Mouse (Mus musculus) WW6 (cell line): Measurements from ENCODE around the gene Nkx6-1.

ENCODE experiments used
- DNase-seq: peaks from one replicate; pipeline ENCODE4 v3.0.0-alpha.2; 2013; ENCODE audit warnings: low read depth, low spot score

Gene Nkx6-1

DNA sequence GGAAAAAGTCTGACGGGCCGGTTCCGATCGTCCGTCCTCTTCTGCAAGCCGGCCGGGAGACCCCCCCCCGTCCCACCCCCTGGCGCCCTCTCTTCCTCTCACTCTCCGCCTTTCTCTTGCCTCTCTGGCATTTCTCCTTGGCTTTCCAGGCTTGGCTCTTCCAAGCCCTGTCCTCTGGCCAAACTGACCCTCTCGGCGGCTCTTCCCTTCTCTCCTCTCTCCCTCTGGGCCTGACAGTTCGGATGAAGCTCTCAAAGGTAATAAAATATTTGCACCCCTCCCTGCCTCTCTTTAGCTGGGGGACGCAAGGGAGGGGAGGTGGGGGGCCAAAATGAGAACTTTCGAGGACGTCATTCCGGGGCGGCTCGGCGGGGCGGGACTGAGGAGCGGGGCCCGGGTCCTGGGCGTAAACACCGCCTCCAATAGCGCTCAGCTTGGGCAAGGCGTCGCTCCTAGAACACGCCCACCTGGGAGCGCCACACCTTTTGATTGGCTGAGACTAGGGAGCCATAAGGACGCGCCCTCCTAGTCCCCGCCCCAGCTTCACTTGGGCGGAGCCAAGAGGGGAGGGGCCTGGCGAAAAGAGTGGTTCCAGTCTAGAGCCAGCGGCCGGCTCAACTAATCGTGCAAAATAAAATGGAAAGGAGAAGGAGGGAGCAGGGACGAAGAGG lies at the start of gene Nkx6-1:
Nkx6-1 (minus strand) TSS at position 52 of the 671 bp plus-strand sequence.
- peak; percentile 90 for DNase-seq

DNA sequence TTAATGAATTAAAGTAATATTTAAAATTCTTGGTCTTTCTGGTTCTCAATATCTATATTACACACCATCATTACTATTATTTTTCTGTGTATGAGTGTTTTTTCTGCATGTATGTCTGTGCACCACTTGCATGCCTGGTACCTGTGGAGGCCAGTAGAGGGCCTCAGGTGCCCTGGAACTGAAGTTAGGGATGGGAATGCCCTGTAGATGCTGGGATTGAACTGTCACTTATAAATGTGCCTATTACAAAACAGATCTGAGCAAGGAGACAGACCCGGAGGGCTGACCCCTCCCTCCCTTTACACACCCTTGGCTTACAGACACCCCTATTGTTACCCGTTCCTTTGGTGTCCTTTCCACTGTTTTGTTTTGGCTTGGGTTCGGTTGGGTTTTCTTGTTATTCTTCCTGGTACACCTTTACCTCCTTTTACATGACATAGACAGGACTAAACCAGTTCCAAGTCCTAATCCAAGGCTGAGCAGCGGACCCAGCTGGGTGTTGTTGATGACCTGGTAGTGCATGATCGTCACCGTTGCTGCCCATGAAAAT lies 48.3 kb upstream of the Nkx6-1 start:
- no peak for DNase-seq

DNA sequence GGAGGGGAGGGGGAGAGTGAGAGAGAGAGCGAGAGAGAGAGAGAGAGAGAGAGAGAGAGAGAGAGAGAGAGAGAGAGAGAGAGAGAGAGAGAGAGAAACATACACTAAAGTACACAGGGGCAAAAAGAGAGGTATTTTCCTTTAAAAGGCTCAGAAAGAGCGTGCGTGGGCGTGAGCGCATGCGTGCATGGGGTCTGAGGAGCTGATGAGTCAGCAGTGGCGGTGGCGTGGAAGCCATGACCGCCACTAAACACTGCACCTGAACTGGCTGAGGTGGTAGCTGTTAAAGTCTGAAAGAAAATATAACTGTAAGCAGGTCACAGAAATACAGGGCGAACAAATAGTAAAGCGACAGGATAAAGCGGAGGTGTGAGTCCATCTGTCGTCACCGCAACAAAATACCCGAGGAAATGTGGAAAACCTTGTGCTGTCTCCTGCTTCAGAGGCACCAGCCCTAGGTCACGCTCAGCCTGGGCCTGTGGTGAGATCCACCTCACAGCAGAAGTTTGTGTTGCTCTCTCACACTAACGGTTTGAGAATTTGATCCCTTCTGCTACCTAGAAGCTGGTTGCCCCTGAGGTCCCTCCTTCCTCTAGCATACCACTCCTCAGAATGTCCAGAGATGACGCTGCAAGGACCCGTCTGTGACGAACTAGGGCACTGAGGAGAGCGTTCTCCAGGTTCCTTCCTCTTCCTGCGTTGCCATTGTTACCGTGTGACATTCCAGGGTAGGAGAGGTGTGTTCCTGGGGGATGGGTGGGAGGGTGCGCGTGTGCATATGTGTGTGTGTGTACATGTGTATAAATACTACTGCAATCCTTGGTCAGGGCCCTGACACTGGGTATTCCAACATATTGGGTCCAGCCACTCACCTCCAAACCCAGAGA lies 38.8 kb upstream of the Nkx6-1 start:
- no peak for DNase-seq

DNA sequence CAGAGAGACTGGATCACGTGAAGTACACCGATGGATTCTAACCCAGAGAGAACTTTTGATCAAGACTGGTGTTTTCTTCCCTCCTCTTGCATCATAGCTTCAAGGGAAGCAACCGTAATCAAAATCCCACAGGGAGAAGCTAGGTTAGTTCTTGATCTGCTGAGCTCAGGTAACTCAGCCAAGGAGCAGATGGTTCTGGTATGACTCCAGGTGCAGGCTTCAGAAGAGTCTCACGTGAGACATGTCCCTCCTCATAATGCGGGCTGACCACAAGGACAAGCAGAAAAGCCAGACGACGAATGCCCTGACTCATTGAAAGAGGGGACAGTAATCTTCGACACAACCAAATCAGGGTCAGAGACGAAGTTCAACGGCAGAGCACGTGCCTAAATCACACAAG lies 37.8 kb upstream of the Nkx6-1 start:
- no peak for DNase-seq

DNA sequence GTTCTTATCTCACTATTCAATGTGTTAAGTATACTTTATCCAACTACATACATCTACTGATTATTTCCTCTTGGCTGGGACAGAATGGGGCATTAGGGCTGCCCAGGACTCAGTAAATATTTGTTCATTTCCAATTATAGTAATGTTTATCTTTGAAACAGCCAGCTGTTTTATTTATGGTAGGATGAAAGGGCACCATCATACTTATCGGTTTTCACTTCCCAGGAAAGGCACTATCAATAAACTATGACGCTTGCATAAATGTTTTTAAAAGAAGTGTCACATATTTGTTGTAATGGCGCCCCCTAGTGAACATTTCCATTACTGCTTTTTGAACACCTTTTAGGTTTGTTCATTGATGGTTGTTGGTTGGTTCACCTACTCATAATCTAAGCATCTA lies 35.8 kb upstream of the Nkx6-1 start:
- no peak for DNase-seq

DNA sequence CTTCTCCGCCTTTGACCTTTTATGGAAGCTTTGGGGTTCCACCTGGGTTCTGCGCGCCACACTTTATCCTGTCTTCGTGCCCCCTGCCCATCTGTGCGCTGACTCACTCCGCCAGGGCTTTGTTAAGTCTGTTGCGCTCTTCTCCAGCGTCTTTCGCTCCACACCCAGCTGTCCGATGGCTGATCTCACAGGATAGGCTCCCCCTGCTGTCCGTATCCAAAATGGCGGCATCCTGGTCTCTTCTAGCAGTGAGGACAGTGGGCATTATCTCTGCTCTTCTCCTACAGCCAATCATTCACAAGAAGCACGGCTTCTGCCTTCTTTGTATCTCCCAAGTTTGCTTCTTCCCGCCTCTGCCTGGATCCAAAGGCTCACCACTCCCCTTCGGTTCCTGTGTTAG lies 23.8 kb upstream of the Nkx6-1 start:
- DNase-seq = no peak

DNA sequence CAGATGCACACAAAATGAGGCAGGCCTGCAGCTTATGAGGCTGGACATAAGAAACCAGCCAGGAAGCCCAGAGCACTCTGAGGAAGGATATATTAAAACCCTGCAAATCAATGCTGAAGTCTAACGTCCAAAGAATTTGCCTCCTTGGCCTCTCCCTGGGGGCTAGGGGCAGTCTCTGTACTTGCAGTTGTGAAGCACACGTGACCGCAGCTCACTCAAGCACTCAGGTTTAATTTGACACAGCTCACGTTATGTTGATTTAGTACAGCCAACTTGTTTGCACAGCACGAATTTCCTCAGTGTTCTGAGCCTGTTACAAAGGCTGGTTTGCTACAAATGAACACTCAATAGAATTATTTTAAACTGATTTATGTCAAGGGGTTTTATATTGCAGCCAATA lies 18.5 kb upstream of the Nkx6-1 start:
- no peak for DNase-seq

DNA sequence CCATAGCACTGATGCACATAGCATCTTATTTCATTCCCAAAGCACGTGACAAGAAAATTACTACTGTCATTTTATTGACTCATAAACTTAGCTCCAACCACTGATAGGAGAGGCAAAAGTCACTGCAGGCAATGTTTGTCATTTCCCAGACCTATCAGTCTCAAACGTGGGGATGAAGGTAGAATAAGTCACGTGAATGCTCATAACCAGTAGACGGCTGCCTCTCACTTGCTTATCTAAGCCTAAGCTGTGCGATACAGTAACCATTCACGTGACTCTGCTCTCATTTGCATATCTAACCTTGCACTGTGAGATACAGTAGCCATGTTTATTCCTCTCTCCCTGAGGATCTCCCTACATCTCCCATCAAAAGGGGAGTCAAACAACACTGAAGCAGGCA lies 15.5 kb upstream of the Nkx6-1 start:
- DNase-seq = no peak

DNA sequence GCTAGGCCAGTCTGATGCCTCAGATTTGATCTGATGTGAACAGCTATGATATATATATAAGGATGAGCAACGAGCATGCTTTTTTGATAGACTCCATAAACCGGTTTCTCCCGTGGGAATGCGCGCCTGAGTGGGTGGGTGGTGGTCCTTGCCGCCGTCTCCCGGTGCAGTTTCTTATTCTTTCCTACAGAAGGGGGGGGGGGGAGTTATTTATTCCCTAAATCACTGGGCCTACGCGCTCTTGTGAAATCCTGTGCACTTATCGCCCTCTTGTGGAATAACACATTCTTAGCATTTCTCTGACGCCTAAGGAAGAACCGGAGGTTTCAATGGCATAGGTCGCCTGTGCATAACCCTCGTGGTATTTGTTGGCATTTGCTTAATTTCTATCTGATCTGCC lies 4.6 kb upstream of the Nkx6-1 start:
- DNase-seq = no peak

DNA sequence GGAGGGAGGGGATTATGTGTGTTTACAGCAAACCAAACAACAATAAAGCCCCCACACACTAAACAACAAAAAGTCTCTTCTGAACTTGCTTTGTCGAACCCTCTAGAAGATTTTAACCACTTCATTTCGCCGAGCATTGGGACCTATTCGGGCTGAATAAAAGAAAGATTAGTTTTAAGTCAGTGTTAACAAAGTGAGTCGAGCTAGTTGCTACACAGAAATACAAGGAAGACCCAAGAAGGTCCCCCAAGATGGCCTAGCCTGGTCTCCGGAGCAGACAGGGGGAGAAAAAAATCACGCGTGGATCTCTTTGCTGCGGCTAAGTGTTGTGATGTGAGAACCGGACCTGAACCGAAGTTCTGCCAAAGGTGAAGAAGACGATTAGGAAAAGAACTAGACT lies 3.7 kb upstream of the Nkx6-1 start:
- DNase-seq = no peak

DNA sequence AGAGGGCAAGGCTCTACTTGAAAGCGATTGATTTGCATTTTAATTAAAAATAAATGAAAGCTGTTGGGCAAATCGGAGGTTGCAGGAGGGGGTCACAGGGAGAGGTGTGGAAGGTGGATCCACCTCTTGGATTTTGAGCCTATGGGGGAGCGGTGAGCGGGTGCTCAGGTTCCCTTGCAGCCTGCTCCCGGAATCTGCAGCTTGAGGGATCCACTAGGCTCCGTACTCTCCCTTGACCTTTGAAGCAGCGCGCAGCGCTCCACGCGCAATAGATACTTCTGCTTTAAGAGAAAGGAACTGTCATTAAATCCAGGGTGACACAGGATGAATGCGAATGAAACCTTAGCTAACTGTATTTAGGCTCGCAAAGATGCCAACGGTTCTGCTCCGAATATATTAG lies 3.2 kb upstream of the Nkx6-1 start:
- DNase-seq = no peak

DNA sequence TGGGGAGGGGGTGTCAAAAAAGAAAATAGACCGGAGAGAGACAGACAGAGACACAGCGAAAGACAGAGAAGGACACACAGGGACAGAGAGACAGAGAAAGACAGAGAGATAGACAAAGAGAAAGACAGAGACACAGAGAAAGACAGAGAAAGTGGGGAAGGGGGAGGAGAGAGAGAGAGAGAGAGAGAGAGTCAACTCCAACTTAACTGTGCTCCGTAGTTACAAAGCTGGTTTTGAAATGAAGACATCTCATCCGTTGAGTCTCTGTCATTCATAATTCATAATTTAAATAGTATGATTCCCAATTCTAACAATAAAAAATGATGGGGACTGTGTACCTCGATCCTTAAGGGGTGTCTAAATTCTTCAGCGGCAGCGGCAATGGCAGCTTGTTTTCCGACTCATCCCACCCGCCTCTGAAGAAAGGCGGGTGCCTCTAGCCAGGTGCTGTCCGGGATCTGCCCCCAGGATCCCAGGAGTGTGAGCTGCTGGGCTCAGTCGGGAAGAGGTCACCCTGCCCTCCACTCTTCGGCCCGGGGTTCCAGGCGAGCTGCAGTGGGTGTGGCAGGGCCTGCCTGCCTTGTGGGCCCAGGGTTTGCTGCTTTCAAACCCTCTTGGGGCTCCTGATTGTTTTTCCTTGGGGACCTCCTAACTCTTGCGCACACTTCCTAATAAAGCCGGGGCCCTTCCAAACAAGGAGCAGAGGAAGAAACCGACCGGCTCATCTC lies 2.6 kb upstream of the Nkx6-1 start:
- no peak for DNase-seq

DNA sequence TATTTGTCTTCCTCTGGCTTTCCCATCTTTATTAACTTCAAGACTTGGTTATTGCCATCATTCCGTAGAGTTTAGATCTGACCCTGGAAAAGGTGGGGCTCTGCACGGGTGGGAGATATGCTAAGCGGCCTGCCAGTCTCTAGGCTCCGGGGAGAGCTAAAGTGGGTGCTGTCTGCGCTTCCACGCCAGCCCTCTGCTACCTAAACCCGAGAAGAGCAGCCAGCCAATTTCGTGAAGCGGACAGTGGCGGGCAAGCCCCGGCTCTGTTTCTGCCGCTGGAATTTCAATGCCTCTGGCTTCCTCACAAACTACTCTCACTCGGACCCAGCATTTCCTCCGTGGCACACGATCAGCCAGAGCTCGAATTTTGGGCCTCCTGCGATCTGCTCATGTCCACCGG lies 1.9 kb upstream of the Nkx6-1 start:
- no peak for DNase-seq

DNA sequence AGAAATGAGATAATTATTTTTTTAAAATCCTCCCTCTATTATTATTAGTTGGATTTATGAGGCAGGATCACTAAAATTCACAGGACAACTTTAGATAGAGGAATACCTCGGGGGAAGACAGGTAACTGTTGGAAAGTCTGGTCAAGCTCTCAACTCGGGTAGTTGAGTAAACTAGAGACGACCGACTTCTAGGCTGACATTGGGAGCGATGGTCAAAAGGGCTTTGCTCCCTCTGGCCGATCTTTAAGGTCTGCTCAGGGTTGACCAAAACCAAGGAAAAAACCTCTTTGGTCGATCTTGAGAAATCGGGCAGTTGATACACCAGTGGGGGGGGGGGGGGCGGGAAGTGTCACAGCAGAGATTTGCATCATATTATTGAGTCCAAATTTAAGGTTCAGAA lies 1.3 kb upstream of the Nkx6-1 start:
- DNase-seq = no peak

DNA sequence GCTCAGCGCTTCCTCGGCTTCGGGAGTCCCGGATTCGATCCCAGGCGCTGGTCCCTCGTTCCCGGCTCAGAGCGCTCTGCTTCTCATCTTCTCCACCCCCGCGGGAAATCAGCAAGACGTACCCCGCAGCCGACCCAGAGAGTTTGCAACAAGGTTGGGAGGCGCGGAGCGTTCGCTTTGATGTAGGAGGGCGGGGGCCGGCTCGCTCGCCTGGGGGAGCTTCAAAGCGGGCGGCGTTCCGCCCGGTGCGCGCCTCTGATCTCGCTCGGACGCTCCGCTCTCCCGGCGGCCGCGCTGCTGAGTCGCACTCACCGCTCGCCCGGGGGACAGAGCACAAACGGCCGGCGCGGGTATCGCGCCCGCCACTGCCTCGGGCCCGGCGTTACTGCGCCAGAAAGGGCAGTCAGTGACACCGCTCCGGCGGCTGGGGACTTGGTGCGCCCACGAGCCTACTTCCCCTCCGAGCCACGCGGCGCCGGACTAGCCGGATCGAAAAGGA lies 324 bp downstream of the Nkx6-1 start:
- no peak for DNase-seq

DNA sequence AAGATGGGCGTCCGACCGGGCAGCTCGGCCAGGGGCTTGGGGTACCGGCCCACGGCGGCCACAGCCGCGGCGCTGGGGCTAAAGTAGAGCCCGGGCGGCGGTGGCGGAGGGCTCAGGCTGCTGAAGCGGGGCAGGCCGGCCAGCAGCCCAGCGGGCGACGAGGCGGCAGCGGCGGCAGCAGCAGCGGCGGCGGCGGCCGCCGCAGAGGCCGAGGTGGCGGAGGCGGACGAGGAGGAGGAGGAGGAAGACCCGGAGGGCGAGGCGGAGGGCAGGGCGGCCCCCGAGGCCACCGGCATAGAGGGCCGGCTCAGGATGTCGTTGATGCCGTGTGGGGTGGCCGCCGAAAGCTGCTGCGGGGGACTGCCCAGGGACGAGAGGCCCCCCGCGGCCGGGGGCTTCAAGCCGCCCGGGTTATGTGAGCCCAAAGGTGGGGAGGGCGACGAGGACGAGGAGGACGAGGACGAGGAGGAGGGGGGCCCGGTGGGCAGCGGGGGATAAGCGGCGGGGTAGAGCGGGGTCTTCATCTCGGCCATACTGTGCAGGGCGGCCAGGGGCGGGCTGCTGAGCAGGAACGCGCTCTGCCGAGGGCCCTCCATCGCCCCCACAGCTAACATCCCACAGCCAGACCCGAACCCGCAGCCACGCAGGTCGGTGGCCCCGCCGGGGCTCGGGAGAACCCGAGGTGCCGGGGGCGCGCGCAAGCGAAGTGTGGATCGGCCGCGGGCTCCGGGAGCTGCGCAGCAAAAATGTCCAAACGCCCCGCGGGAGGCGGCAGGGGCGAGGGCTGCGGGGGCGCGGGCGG lies 974 bp downstream of the Nkx6-1 start:
- DNase-seq = no peak

DNA sequence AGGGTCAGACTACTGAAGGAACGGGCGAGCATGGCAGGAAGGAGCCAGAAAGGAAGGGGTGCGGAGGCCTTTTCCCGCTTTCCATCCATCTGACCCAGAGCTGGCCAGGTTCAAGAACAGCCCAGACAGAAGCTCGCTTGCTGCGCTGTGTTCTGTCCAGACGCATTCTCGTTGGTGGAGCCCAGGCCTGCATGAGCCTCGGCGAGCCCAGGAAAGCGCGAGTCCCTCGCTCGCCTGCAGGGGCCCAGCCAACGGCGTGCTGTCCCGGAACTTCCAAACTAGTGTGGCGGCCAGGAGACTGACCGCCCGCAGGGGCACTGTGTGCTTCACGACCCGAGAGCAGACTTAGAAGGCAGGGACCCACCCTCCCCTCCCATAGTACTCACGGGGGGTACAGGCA lies 1.6 kb downstream of the Nkx6-1 start:
- DNase-seq = no peak

DNA sequence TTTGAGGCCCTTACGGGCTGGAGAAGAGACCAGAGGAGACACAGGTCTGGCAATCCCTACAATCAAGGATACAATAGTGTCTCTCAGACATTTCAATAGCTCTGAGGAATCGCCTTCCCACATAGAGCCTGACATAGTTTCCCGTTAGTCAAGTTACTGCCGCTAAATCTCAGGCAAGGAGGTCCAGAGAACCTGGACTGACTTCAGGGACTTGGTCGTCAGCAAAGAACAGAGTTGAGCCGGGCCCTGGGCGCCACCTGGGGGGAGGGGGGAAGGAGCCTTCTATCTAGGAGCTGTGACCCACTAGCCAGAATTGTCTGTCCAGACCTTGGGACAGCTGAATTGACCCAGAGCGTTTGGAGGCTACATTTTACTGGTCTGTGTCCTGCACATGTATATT lies 2.3 kb downstream of the Nkx6-1 start:
- DNase-seq = no peak

DNA sequence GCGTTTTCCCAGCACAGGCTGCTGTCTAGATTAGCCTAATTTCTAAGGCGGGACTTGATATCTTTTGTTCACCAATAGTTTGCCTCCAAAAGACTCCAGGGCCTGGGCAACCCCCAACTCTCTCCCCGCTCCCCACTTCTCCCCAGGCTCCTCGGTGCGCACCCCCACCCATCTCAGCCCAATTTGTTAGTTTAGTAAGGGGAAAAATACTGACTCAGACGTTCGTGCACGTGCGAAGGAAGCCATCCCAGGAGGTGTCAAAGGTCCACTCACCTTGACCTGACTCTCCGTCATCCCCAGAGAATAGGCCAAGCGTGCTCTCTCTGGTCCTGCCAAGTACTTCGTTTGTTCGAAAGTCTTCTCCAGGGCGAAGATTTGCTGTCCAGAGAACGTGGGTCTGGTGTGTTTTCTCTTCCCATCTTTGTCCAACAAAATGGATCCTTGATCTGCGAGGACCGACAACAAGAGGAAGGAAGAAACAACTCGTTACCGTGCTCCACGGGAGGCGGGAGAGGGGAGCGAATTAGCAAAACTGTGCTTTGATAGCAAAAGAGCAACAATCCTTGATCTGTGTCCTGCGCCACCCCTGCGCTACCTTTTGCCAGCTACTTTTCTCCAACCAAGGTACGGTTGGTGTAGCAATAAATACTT lies 3.1 kb downstream of the Nkx6-1 start:
- DNase-seq = no peak

DNA sequence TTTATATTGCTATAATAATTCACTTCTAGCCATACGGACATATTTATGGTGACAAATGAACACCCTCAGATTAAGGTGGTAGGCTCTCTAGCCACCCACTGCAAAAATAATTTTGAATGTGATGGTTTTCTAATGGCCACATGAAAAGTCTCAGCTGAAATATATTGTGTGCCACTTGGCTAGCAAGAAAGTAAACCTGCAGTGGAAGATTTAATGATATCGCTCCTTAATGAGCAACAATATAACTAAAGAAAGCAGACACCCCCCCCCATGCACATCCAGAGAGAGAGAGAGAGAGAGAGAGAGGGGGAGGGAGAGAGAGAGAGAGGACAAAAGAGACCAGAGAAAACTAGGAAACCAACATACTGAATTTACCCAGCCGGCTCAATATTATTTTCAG lies 4.1 kb downstream of the Nkx6-1 start:
- no peak for DNase-seq
